Mouse (Mus musculus) heart, postnatal 0 days (tissue): ENCODE results near the gene Lamb1.

Experiments used
- CTCF ChIP-seq: IDR thresholded peaks from 2 replicates; pipeline ENCODE4 v1.5.1; 2016; ENCODE audit warnings: antibody characterized with exemption, control low read depth, low read depth
- EP300 ChIP-seq: IDR thresholded peaks from 2 replicates; pipeline ENCODE4 v1.6.1; 2016; ENCODE audit warnings: antibody characterized with exemption, low read depth

DNA sequence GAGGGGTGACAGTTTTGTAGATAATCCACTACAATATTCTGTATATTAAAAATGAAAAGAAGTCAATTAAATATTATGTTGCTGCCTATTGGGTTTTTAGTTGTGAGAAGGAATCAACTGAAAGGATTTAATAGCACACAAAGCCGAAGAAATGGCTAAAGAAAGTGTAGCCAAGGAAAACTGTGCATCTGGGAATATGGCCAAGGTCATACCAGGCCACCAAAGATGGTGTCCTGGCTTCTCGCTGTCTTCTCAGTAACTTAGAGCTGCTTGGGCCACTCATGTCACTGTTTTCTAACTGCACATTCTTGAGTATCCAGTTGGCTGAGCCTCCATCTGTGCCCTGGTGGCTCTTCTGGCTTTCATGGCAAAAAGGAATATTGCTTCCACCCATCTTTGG, 21.0 kb upstream of the Lamb1 start:
- no peak for TF ChIP-seq EP300
- TF ChIP-seq CTCF = no peak
